Mouse (Mus musculus) E14TG2a.4 (cell line): ENCODE results near the gene Lhcgr.

Experiments
- H3K27me3 ChIP-seq: 2 replicates; pipeline ENCODE4 v1.6.1; 2014; ENCODE audit warnings: low read length, control low read depth; ENCODE audit not compliant: insufficient read depth
- H3K36me3 ChIP-seq: 2 replicates; pipeline ENCODE4 v1.6.1; 2014; ENCODE audit warnings: low read length, control low read depth; ENCODE audit not compliant: insufficient read depth
- H3K4me1 ChIP-seq: replicated peaks from 2 replicates; pipeline ENCODE4 v1.6.1; 2014; ENCODE audit warnings: low read depth, low read length, control low read depth
- H3K4me3 ChIP-seq: replicated peaks from 2 replicates; pipeline ENCODE4 v1.5.1; 2014; ENCODE audit warnings: mild to moderate bottlenecking, low read length
- H3K9me3 ChIP-seq: 2 replicates; pipeline ENCODE4 v1.6.1; 2014; ENCODE audit warnings: low read length, control low read depth
- CTCF ChIP-seq: conservative IDR thresholded peaks from 2 replicates; pipeline ENCODE4 v1.5.1; 2014; ENCODE audit warnings: low read length
- NANOG ChIP-seq: IDR thresholded peaks from 2 replicates; pipeline ENCODE4 v1.6.1; 2014; ENCODE audit warnings: borderline replicate concordance, low read length, mixed read lengths
- POU5F1 ChIP-seq: IDR thresholded peaks from 2 replicates; pipeline ENCODE4 v1.6.1; 2014; ENCODE audit warnings: low read length, borderline replicate concordance

Gene Lhcgr

DNA sequence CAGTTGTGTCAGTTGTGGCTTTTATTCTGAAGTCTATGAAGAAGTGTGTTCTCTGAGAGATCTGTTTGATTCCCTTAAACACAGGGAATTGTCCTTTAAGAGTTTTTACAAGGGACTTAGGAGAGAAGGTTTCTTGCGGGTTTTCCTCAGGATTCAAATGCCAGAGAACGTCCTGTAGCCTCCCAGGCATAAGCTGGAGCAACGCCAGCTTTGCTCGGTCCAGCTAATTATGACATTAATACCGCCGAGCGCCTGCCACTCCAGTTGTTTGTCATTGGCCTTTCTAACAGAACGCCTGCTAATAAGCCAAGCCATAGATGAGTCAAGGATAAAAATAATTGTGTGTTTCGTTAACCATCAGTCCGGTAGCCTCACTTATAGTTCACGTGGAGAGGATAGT, 103.6 kb downstream of the Lhcgr start:
- H3K9me3 ChIP-seq = no peaks in the 10 kb centered on the region
- H3K4me1 ChIP-seq = no peaks in the 10 kb centered on the region
- TF ChIP-seq NANOG = no peak
- no peak for TF ChIP-seq POU5F1
- TF ChIP-seq CTCF = no peak
- H3K27me3 ChIP-seq = no peaks in the 10 kb centered on the region
- no peak overlapping the region for H3K4me3 ChIP-seq
- H3K36me3 ChIP-seq = no peaks in the 10 kb centered on the region

DNA sequence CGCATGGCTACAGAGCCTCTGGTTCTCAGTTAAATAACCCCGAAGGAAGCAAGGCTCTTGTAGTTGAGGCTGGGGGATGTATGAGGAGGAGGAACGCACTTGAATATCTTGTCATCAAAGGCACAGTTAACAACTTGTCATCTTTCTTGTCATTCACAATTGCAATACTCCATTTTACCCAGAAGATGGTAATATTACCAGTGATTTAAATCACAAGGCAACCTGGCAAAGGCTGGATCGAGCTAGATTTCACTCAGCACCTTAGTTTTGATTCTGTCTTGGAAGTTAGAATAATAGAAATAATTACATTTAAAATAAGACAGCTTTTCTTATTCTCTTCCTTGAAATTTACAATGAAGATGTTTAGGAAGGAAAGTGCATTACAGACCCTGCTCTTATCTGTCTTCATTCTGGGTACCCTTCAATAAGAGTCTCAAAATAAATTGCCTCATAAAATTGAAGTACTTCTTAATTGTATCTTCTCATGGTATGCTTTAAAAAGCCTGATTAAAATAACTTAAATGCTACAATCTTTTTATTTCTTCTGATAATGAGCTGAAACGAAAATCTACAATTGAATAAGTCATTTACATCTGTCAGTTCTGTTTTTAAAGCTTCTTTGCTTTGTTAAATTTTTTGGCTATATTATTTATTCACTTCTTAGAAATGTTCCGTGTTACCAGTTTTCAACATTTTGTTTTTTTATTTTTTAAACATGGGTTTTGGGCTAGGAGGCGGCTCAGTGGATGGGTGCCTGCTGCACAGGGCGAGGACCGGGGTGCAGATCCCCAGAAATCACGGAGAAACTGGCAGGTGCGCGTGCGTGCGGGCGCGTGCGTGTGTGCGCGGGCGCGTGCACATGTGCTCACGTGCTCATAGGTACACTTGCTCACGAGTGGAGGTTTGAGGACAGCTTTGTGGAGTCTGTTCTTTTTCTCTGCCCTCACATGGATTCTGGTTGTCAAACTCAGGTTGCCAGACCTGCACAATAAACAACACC, 116.2 kb downstream of the Lhcgr start:
- H3K4me3 ChIP-seq = no peak overlapping the region
- H3K36me3 ChIP-seq = no peaks in the 10 kb centered on the region
- no peak for TF ChIP-seq POU5F1
- no peak for TF ChIP-seq CTCF
- TF ChIP-seq NANOG = no peak
- H3K27me3 ChIP-seq = peaks cover 19% of the 10 kb centered on the region
- H3K4me1 ChIP-seq = no peaks in the 10 kb centered on the region
- no peaks in the 10 kb centered on the region for H3K9me3 ChIP-seq

DNA sequence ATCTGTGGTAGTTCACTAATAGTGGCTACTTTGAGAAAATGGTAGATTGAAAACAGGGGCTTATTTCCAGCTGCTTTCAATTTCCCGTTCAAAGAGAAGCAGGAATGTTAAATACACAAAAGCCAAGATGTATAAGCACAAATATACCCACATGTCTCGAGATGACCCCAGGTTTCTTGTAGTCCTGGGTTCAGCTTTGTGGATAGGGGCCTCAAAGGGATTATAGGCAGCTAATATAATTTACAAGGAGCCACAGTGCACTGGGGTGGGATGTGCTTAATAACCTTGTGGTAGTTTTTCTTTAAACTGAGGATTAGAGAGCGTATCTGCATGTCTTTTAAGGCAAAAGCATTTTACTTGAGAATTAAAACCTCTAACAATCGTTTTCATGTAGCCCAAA, 121.0 kb downstream of the Lhcgr start:
- no peak for TF ChIP-seq POU5F1
- TF ChIP-seq NANOG = no peak
- no peak for TF ChIP-seq CTCF
- no peak overlapping the region for H3K4me3 ChIP-seq
- H3K27me3 ChIP-seq = peaks cover 49% of the 10 kb centered on the region
- H3K9me3 ChIP-seq = no peaks in the 10 kb centered on the region
- H3K4me1 ChIP-seq = peaks cover 9% of the 10 kb centered on the region; the same call in 1 of the 2 replicates
- H3K36me3 ChIP-seq = no peaks in the 10 kb centered on the region

DNA sequence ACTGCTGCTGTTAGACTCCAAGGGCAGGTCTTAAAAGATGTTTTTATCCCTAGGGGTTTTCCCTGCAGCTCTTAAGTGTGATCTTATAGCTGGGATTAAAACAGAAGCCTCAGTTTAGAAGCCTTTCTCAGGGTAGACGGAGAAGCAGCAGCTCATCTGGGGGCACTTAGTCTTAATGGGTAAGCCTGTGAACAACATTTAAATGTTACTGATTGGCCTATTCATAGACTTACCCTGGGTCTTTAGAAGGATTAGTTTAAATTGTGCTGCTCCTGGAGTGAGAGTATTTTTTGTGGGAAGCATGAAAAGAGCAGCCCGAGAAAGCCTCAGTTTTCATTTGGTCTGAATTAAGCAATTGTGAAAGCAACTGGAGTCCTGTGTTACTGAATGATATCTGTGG, 121.9 kb downstream of the Lhcgr start:
- H3K27me3 ChIP-seq = peaks cover 53% of the 10 kb centered on the region
- no peaks in the 10 kb centered on the region for H3K36me3 ChIP-seq
- TF ChIP-seq CTCF (no peak), POU5F1 (no peak), NANOG (no peak)
- H3K4me3 ChIP-seq = no peak overlapping the region
- peaks cover 9% of the 10 kb centered on the region; the same call in 1 of the 2 replicates for H3K4me1 ChIP-seq
- no peaks in the 10 kb centered on the region for H3K9me3 ChIP-seq

DNA sequence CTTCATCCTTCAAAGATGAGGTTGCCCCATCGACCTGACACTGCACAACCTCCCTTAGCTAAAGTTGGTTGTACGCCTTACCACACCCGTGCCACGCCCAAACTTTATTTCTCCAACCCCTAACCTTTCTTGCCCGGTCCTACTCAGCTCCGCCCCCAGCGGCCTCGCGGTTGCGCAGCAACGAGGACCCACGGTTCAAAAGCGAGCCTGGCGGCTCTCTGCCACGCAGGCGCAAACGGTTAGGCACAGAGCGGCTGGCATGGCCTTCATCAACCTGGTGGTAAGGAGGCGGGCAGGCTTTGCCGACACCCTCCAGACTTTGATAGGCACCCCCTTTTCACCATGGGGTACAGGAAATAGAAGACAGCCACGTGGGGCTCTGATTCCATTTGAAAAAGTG, 123.3 kb downstream of the Lhcgr start, which contains the start of gene Gtf2a1l:
Gene Gtf2a1l (plus strand): TSS at position 209 of the 400 bp plus-strand sequence.
- peak within 1 kb of the TSS; percentile 64 for H3K4me3 ChIP-seq
- H3K36me3 ChIP-seq = no peaks in the 10 kb centered on the region
- no peak for TF ChIP-seq NANOG
- no peak for TF ChIP-seq CTCF
- TF ChIP-seq POU5F1 = no peak
- H3K9me3 ChIP-seq = no peaks in the 10 kb centered on the region
- peaks cover 55% of the 10 kb centered on the region for H3K27me3 ChIP-seq
- H3K4me1 ChIP-seq = peaks cover 14% of the 10 kb centered on the region
